Mouse (Mus musculus): ENCODE measurements around the gene Gm10153. TPM values are rescaled to one million over a fixed set of nuclear protein-coding genes. Genes with fewer than 3 reads are reported as not detected.
"Not testable (repeated sequence)": the region's sequence is repeated elsewhere in the genome, so short reads cannot be mapped to it uniquely, and the experiment has no call there.

The Gm10153 gene
- polyA plus RNA-seq, 1 experiment from 2014 or later = not detected

GRCm38 (mm10) chr7:142188156-142188555, 2.0 kb downstream of the Gm10153 start:
- no peak overlapping the region for H3K4me3 ChIP-seq (replicated peaks; ENCODE audit: low read length)
- no peak overlapping the region for H3K27ac ChIP-seq (ENCODE audit: low read length)
- no peak overlapping the region for H3K4me2 ChIP-seq (ENCODE audit: low read depth, low read length)
- H3K36me3 ChIP-seq (ENCODE audit: control insufficient read depth, insufficient read depth, low read length) = no peaks in the 10 kb centered on the region
- H3K9me3 ChIP-seq (replicated peaks; ENCODE audit: control insufficient read depth, low read length) = no peaks in the 10 kb centered on the region
- H3K4me1 ChIP-seq (ENCODE audit: control insufficient read depth, insufficient read depth, low read length) = no peaks in the 10 kb centered on the region
- no peak overlapping the region for H3K9ac ChIP-seq (ENCODE audit: low read length)
- 79% methylated on average over 2 of the region's 2 CpGs for WGBS
- no peak for ATAC-seq (ENCODE audit: insufficient read depth, low FRiP score)
- no peaks in the 10 kb centered on the region for H3K27me3 ChIP-seq (ENCODE audit: control insufficient read depth, insufficient read depth, low read length)

DNA sequence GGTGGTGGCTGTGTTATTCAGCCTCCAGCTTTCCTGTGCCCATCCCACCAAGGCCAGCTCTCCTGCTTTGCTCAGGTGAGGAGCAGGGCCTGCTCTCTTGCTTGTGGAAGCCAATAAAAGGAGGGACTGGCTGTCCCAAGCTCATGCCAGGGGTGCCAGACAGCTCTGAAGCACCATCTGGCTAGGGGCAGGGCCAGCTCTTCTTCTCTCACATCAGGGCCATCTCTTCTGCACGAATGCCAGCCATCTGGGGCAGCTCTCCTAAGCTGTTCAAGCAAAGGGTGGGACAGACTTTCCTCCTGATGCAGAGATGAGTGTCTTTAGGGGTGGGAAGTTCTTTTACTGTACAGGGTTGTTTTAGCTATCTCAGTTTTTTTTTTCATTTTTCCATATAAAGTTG, 9.2 kb downstream of the Gm10153 start:
- Histone ChIP-seq H3K4me2 (ENCODE audit: low read depth, low read length) (no peak overlapping the region), H3K9me3 (replicated peaks; ENCODE audit: control insufficient read depth, low read length) (no peaks in the 10 kb centered on the region), H3K27me3 (ENCODE audit: control insufficient read depth, insufficient read depth, low read length) (no peaks in the 10 kb centered on the region), H3K36me3 (ENCODE audit: control insufficient read depth, insufficient read depth, low read length) (no peaks in the 10 kb centered on the region), H3K4me1 (ENCODE audit: control insufficient read depth, insufficient read depth, low read length) (no peaks in the 10 kb centered on the region), H3K4me3 (replicated peaks; ENCODE audit: low read length) (no peak overlapping the region), H3K9ac (ENCODE audit: low read length) (no peak overlapping the region), H3K27ac (ENCODE audit: low read length) (no peak overlapping the region)
- ATAC-seq (ENCODE audit: insufficient read depth, low FRiP score) = no peak
- WGBS = 22% methylated on average over 1 of the region's 1 CpGs

- WGBS = 81% methylated on average over 1 of the region's 1 CpGs
- no peaks in the 10 kb centered on the region for H3K27me3 ChIP-seq (ENCODE audit: control insufficient read depth, insufficient read depth, low read length)
- H3K4me3 ChIP-seq (replicated peaks; ENCODE audit: low read length) = no peak overlapping the region
- H3K4me1 ChIP-seq (ENCODE audit: control insufficient read depth, insufficient read depth, low read length) = no peaks in the 10 kb centered on the region
- no peaks in the 10 kb centered on the region for H3K36me3 ChIP-seq (ENCODE audit: control insufficient read depth, insufficient read depth, low read length)
- H3K9me3 ChIP-seq (replicated peaks; ENCODE audit: control insufficient read depth, low read length) = no peaks in the 10 kb centered on the region
- H3K9ac ChIP-seq (ENCODE audit: low read length) = no peak overlapping the region
- H3K4me2 ChIP-seq (ENCODE audit: low read depth, low read length) = no peak overlapping the region
- no peak for ATAC-seq (ENCODE audit: insufficient read depth, low FRiP score)
- H3K27ac ChIP-seq (ENCODE audit: low read length) = no peak overlapping the region
These were observed 11.5 kb downstream of the Gm10153 start for GRCm38 (mm10) chr7:142178685-142179084.

DNA sequence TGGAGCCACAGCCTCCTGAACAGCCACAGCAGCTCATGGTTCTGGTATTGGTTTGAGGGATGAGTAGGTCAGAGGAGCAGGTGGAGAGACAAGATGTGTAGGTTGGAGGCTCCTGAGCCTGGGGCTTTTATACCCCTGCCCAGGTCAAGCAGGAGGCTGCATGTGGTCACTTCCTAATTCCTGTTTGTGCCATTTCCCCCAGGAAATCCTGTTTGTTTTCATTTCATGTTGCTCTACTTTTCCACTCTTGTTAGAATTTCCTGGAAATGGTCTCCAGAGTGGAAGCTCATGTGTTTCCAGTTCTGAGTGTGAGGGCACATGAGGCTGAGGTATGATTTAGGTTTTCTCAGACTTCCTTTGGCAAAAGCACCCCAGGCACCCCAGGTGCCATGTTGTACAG, 14.3 kb downstream of the Gm10153 start, which contains the start of gene Krtap5-2:
Gene Krtap5-2, minus strand, starts transcription at position 101 of the 400 bp plus-strand sequence.
- not testable (repeated sequence) for ATAC-seq (ENCODE audit: insufficient read depth, low FRiP score); H3K4me2 ChIP-seq (ENCODE audit: low read depth, low read length); H3K27ac ChIP-seq (ENCODE audit: low read length); H3K36me3 ChIP-seq (ENCODE audit: control insufficient read depth, insufficient read depth, low read length); H3K9ac ChIP-seq (ENCODE audit: low read length); H3K9me3 ChIP-seq (replicated peaks; ENCODE audit: control insufficient read depth, low read length); H3K4me3 ChIP-seq (replicated peaks; ENCODE audit: low read length); H3K27me3 ChIP-seq (ENCODE audit: control insufficient read depth, insufficient read depth, low read length); H3K4me1 ChIP-seq (ENCODE audit: control insufficient read depth, insufficient read depth, low read length)

DNA sequence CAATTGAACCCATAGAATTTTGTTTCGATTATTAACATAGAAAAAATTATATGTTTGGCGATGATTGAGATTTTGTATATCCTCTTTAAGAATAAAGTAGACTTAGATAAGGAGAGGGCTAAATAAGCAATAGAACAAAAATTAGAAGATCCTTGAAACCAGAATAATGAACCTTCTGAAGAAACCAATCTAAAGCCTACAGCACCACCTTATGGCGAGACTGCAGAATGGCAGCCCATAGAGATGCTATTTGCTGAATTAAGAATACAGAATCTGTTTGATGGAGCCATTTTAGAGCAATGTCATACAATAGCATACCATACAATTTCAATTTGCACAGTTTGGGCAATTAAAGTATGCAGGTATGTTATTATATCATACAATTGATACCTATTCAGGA, 20.4 kb downstream of the Gm10153 start:
- Histone ChIP-seq H3K27me3 (ENCODE audit: control insufficient read depth, insufficient read depth, low read length) (no peaks in the 10 kb centered on the region), H3K27ac (ENCODE audit: low read length) (no peak overlapping the region), H3K9me3 (replicated peaks; ENCODE audit: control insufficient read depth, low read length) (no peaks in the 10 kb centered on the region), H3K4me2 (ENCODE audit: low read depth, low read length) (no peak overlapping the region), H3K36me3 (ENCODE audit: control insufficient read depth, insufficient read depth, low read length) (no peaks in the 10 kb centered on the region), H3K9ac (ENCODE audit: low read length) (no peak overlapping the region), H3K4me1 (ENCODE audit: control insufficient read depth, insufficient read depth, low read length) (no peaks in the 10 kb centered on the region), H3K4me3 (replicated peaks; ENCODE audit: low read length) (no peak overlapping the region)
- WGBS = 49% methylated on average over 3 of the region's 3 CpGs
- ATAC-seq (ENCODE audit: insufficient read depth, low FRiP score) = no peak

GRCm38 (mm10) chr7:142165639-142166038, 24.6 kb downstream of the Gm10153 start, which contains the start of gene Gm4553:
Gm4553 (minus strand) TSS chr7:142165739.
- not testable (repeated sequence) for H3K27me3 ChIP-seq (ENCODE audit: control insufficient read depth, insufficient read depth, low read length); H3K4me3 ChIP-seq (replicated peaks; ENCODE audit: low read length); H3K9me3 ChIP-seq (replicated peaks; ENCODE audit: control insufficient read depth, low read length); H3K9ac ChIP-seq (ENCODE audit: low read length); H3K27ac ChIP-seq (ENCODE audit: low read length); H3K4me1 ChIP-seq (ENCODE audit: control insufficient read depth, insufficient read depth, low read length); ATAC-seq (ENCODE audit: insufficient read depth, low FRiP score); H3K36me3 ChIP-seq (ENCODE audit: control insufficient read depth, insufficient read depth, low read length); H3K4me2 ChIP-seq (ENCODE audit: low read depth, low read length)

DNA sequence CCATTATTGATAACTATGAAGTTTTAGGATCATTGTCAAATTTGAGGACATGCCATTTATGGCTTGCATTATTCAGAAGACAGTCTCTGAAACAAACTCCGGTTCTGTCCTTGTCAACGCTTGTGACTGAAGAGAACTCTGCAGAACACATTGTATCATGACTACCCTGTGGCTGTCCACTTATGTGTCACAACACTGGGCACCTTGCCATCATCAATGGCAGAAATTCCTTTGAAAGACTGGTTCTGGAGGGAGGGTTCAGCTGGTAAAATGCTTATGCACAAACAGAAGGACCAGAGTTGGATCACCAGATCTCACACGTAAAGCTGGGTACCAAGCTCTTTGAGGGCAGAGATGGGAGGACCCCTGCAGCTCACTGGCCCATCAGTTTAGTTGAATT, 30.8 kb downstream of the Gm10153 start:
- no peaks in the 10 kb centered on the region for H3K36me3 ChIP-seq (ENCODE audit: control insufficient read depth, insufficient read depth, low read length)
- no peak overlapping the region for H3K27ac ChIP-seq (ENCODE audit: low read length)
- H3K9ac ChIP-seq (ENCODE audit: low read length) = no peak overlapping the region
- H3K4me2 ChIP-seq (ENCODE audit: low read depth, low read length) = no peak overlapping the region
- no peaks in the 10 kb centered on the region for H3K27me3 ChIP-seq (ENCODE audit: control insufficient read depth, insufficient read depth, low read length)
- ATAC-seq (ENCODE audit: insufficient read depth, low FRiP score) = no peak
- no peak overlapping the region for H3K4me3 ChIP-seq (replicated peaks; ENCODE audit: low read length)
- WGBS = 92% methylated on average over 3 of the region's 3 CpGs
- H3K9me3 ChIP-seq (replicated peaks; ENCODE audit: control insufficient read depth, low read length) = no peaks in the 10 kb centered on the region
- H3K4me1 ChIP-seq (ENCODE audit: control insufficient read depth, insufficient read depth, low read length) = no peaks in the 10 kb centered on the region

DNA sequence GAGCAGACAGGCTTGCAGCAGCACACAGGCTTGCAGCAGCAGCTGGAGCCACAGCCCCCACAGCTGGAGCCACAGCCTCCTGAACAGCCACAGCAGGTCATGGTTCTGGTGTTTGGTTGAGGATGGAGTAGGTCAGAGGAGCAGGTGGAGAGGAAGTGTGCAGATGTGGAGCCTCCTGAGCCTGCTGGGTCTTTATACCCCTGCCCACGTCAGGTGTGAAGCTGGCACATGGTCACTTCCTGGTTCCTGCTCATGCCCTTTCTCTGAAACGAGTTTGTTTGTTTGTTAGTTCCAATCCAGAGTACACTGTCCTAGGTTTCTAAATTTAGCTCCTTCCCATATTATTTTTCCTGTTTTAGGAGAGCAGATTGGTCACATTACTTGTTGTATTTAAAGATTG, 33.2 kb downstream of the Gm10153 start, which contains the start of gene Gm29735:
Gene Gm29735, minus strand, starts transcription at position 101 of the 400 bp plus-strand sequence.
- not testable (repeated sequence) for H3K4me3 ChIP-seq (replicated peaks; ENCODE audit: low read length); H3K4me2 ChIP-seq (ENCODE audit: low read depth, low read length); H3K4me1 ChIP-seq (ENCODE audit: control insufficient read depth, insufficient read depth, low read length); H3K27ac ChIP-seq (ENCODE audit: low read length); H3K9me3 ChIP-seq (replicated peaks; ENCODE audit: control insufficient read depth, low read length); H3K27me3 ChIP-seq (ENCODE audit: control insufficient read depth, insufficient read depth, low read length); ATAC-seq (ENCODE audit: insufficient read depth, low FRiP score); H3K36me3 ChIP-seq (ENCODE audit: control insufficient read depth, insufficient read depth, low read length); H3K9ac ChIP-seq (ENCODE audit: low read length)
- 34% methylated on average over 2 of the region's 2 CpGs for WGBS

DNA sequence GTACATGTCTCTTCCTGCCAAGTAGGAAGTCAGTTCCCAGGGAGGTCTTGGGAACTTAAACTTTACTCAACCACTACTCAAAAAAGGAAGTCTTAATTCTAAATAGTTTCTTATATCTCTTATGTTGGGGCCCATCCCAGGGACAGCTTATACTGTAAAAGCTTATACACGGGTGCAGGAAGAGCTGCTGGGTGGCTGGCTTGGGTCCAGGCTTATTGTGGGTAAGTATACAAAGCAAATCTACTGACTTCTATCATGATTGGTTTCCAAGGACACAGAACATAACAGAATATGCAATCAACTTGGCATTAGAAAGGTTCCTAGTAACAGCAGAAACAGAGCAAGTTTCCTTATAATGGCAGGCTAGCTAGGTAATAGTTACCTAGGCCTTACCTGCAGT, 34.9 kb downstream of the Gm10153 start:
- WGBS = 39% methylated on average over 1 of the region's 1 CpGs
- Histone ChIP-seq H3K36me3 (ENCODE audit: control insufficient read depth, insufficient read depth, low read length) (no peaks in the 10 kb centered on the region), H3K4me2 (ENCODE audit: low read depth, low read length) (no peak overlapping the region), H3K27ac (ENCODE audit: low read length) (no peak overlapping the region), H3K27me3 (ENCODE audit: control insufficient read depth, insufficient read depth, low read length) (no peaks in the 10 kb centered on the region), H3K9ac (ENCODE audit: low read length) (no peak overlapping the region), H3K9me3 (replicated peaks; ENCODE audit: control insufficient read depth, low read length) (no peaks in the 10 kb centered on the region), H3K4me3 (replicated peaks; ENCODE audit: low read length) (no peak overlapping the region), H3K4me1 (ENCODE audit: control insufficient read depth, insufficient read depth, low read length) (no peaks in the 10 kb centered on the region)
- ATAC-seq (ENCODE audit: insufficient read depth, low FRiP score) = no peak

GRCm38 (mm10) chr7:142152191-142152590, 38.0 kb downstream of the Gm10153 start:
- ATAC-seq (ENCODE audit: insufficient read depth, low FRiP score) = no peak
- Histone ChIP-seq H3K4me2 (ENCODE audit: low read depth, low read length) (no peak overlapping the region), H3K27ac (ENCODE audit: low read length) (no peak overlapping the region), H3K9ac (ENCODE audit: low read length) (no peak overlapping the region), H3K27me3 (ENCODE audit: control insufficient read depth, insufficient read depth, low read length) (no peaks in the 10 kb centered on the region), H3K4me3 (replicated peaks; ENCODE audit: low read length) (no peak overlapping the region), H3K4me1 (ENCODE audit: control insufficient read depth, insufficient read depth, low read length) (no peaks in the 10 kb centered on the region), H3K36me3 (ENCODE audit: control insufficient read depth, insufficient read depth, low read length) (no peaks in the 10 kb centered on the region), H3K9me3 (replicated peaks; ENCODE audit: control insufficient read depth, low read length) (no peaks in the 10 kb centered on the region)
- 73% methylated on average over 4 of the region's 4 CpGs for WGBS
